Mouse (Mus musculus) limb, embryonic 15.5 days (tissue): ENCODE measurements around the gene Cfap45. TPM values are rescaled to one million over a fixed set of nuclear protein-coding genes. Genes with fewer than 3 reads are reported as not detected.

Experiments used
- ATAC-seq: fragments of 200-750 bp; cut with Nextera tagmentation; 2 replicates; pipeline ENCODE4 v1.8.0; 2017; ENCODE audit warnings: low read depth, moderate TSS enrichment; ENCODE audit not compliant: insufficient number of reproducible peaks, low FRiP score, low TSS enrichment
- H3K27ac ChIP-seq: fragments of 300-500 bp; sonication (generic); 2 replicates; pipeline ENCODE4 v1.5.1; 2015; ENCODE audit warnings: moderate library complexity, mild to moderate bottlenecking, inconsistent platforms
- H3K27me3 ChIP-seq: fragments of 300-500 bp; sonication (generic); 2 replicates; pipeline ENCODE4 v1.6.1; 2015; ENCODE audit warnings: inconsistent platforms
- H3K36me3 ChIP-seq: fragments of 300-500 bp; sonication (generic); 2 replicates; pipeline ENCODE4 v1.6.1; 2015; ENCODE audit warnings: inconsistent platforms
- H3K4me1 ChIP-seq: fragments of 300-500 bp; sonication (generic); 2 replicates; pipeline ENCODE4 v1.6.1; 2015; ENCODE audit warnings: inconsistent platforms
- H3K4me2 ChIP-seq: fragments of 300-500 bp; sonication (generic); 2 replicates; pipeline ENCODE4 v1.6.1; 2015; ENCODE audit warnings: mild to moderate bottlenecking, inconsistent platforms
- H3K4me3 ChIP-seq: fragments of 300-500 bp; sonication (generic); 2 replicates; pipeline ENCODE4 v1.5.1; 2015; ENCODE audit warnings: mild to moderate bottlenecking, inconsistent platforms
- H3K9ac ChIP-seq: fragments of 300-500 bp; sonication (generic); 2 replicates; pipeline ENCODE4 v1.6.1; 2015; ENCODE audit warnings: inconsistent platforms
- H3K9me3 ChIP-seq: fragments of 300-500 bp; sonication (generic); 2 replicates; pipeline ENCODE4 v1.6.1; 2016; ENCODE audit warnings: inconsistent platforms
- WGBS: fragments of 180-500 bp; shearing (Covaris S2); methylation state at CpG from one replicate; pipeline ENCODE4 v1.1.7; 2015; 5-methylcytosine and 5-hydroxymethylcytosine counted together
- polyA plus RNA-seq: library from polyadenylated mRNA; unstranded; fragments of >200 nt; fragmentation: Nextera tagmentation; extraction: Ambion mirVana; gene quantifications from 2 replicates; pipeline ENCODE4 v1.2.1, GENCODE M21; 2015

Gene Cfap45
- polyA plus RNA-seq, 1 experiment from 2014 or later: 2.2 TPM

- no peaks in the 10 kb centered on the region for H3K27me3 ChIP-seq
- no peak overlapping the region for H3K4me2 ChIP-seq
- no peak overlapping the region for H3K4me3 ChIP-seq
- H3K9ac ChIP-seq: no peak overlapping the region
- H3K27ac ChIP-seq: no peak overlapping the region
- peaks cover 33% of the 10 kb centered on the region for H3K4me1 ChIP-seq
- WGBS: 32% methylated on average over 8 of the region's 8 CpGs
- peaks cover 15% of the 10 kb centered on the region for H3K36me3 ChIP-seq
- ATAC-seq: no peak
- no peaks in the 10 kb centered on the region for H3K9me3 ChIP-seq
Observed at GRCm38 (mm10) chr1:172509983-172510382, 10.6 kb upstream of the Cfap45 start.

- no peak for ATAC-seq
- Histone ChIP-seq H3K9me3 (no peaks in the 10 kb centered on the region), H3K27ac (no peak overlapping the region), H3K27me3 (no peaks in the 10 kb centered on the region), H3K36me3 (peaks cover 10% of the 10 kb centered on the region), H3K9ac (no peak overlapping the region), H3K4me1 (peaks cover 29% of the 10 kb centered on the region), H3K4me2 (no peak overlapping the region), H3K4me3 (no peak overlapping the region)
- 31% methylated on average over 13 of the region's 13 CpGs for WGBS
Observed at GRCm38 (mm10) chr1:172510421-172510972, 10.1 kb upstream of the Cfap45 start.

- H3K27me3 ChIP-seq: no peaks in the 10 kb centered on the region
- peak overlapping the region; percentile 57 for H3K27ac ChIP-seq
- no peak overlapping the region for H3K4me3 ChIP-seq
- peaks cover 14% of the 10 kb centered on the region; the same call in 1 of the 2 replicates for H3K4me1 ChIP-seq
- H3K9ac ChIP-seq: no peak overlapping the region
- no peaks in the 10 kb centered on the region; the same call in 1 of the 2 replicates for H3K36me3 ChIP-seq
- no peak for ATAC-seq
- H3K9me3 ChIP-seq: no peaks in the 10 kb centered on the region
- 28% methylated on average over 13 of the region's 13 CpGs for WGBS
- H3K4me2 ChIP-seq: no peak overlapping the region
Observed at GRCm38 (mm10) chr1:172512962-172513361, 7.6 kb upstream of the Cfap45 start.

- H3K9me3 ChIP-seq: no peaks in the 10 kb centered on the region
- H3K27me3 ChIP-seq: no peaks in the 10 kb centered on the region
- H3K4me2 ChIP-seq: no peak overlapping the region
- no peak for ATAC-seq
- H3K9ac ChIP-seq: no peak overlapping the region
- H3K36me3 ChIP-seq: no peaks in the 10 kb centered on the region; the same call in 1 of the 2 replicates
- H3K4me1 ChIP-seq: peaks cover 12% of the 10 kb centered on the region; the same call in 1 of the 2 replicates
- 65% methylated on average over 17 of the region's 17 CpGs for WGBS
- peak overlapping the region; percentile 57 for H3K27ac ChIP-seq
- no peak overlapping the region for H3K4me3 ChIP-seq
Observed at GRCm38 (mm10) chr1:172513525-172514212, 6.9 kb upstream of the Cfap45 start.

- no peak for ATAC-seq
- H3K4me3 ChIP-seq: no peak overlapping the region
- no peaks in the 10 kb centered on the region for H3K27me3 ChIP-seq
- H3K4me2 ChIP-seq: no peak overlapping the region
- WGBS: 70% methylated on average over 4 of the region's 4 CpGs
- no peaks in the 10 kb centered on the region for H3K36me3 ChIP-seq
- no peak overlapping the region for H3K9ac ChIP-seq
- peaks cover 12% of the 10 kb centered on the region; the same call in 1 of the 2 replicates for H3K4me1 ChIP-seq
- no peaks in the 10 kb centered on the region for H3K9me3 ChIP-seq
- H3K27ac ChIP-seq: no peak overlapping the region; the same call in 1 of the 2 replicates
Observed at GRCm38 (mm10) chr1:172514213-172514529, 6.4 kb upstream of the Cfap45 start.

- Histone ChIP-seq H3K27ac (no peak overlapping the region), H3K4me2 (no peak overlapping the region), H3K4me1 (peaks cover 14% of the 10 kb centered on the region; the same call in 1 of the 2 replicates), H3K9me3 (no peaks in the 10 kb centered on the region), H3K36me3 (no peaks in the 10 kb centered on the region), H3K4me3 (no peak overlapping the region), H3K9ac (no peak overlapping the region), H3K27me3 (no peaks in the 10 kb centered on the region)
- WGBS: 76% methylated on average over 7 of the region's 7 CpGs
- no peak for ATAC-seq
Observed at GRCm38 (mm10) chr1:172514551-172515268, 5.9 kb upstream of the Cfap45 start.

- Histone ChIP-seq H3K4me3 (no peak overlapping the region), H3K36me3 (no peaks in the 10 kb centered on the region), H3K9me3 (no peaks in the 10 kb centered on the region), H3K27me3 (no peaks in the 10 kb centered on the region), H3K4me2 (no peak overlapping the region), H3K4me1 (peaks cover 15% of the 10 kb centered on the region; the same call in 1 of the 2 replicates), H3K9ac (no peak overlapping the region), H3K27ac (no peak overlapping the region)
- ATAC-seq: no peak; the same call in 1 of the 2 replicates
- 58% methylated on average over 1 of the region's 1 CpGs for WGBS
Observed at GRCm38 (mm10) chr1:172515396-172515795, 5.2 kb upstream of the Cfap45 start.

- WGBS: 75% methylated on average over 4 of the region's 4 CpGs
- Histone ChIP-seq H3K9ac (no peak overlapping the region), H3K27ac (no peak overlapping the region), H3K4me2 (no peak overlapping the region), H3K4me3 (no peak overlapping the region), H3K9me3 (no peaks in the 10 kb centered on the region), H3K27me3 (no peaks in the 10 kb centered on the region), H3K4me1 (peaks cover 24% of the 10 kb centered on the region), H3K36me3 (no peaks in the 10 kb centered on the region)
- ATAC-seq: no peak
Observed at GRCm38 (mm10) chr1:172518013-172518412, 2.6 kb upstream of the Cfap45 start.

- H3K4me1 ChIP-seq: peaks cover 15% of the 10 kb centered on the region
- WGBS: 64% methylated on average over 6 of the region's 6 CpGs
- no peak for ATAC-seq
Observed at GRCm38 (mm10) chr1:172519644-172520043, 957 bp upstream of the Cfap45 start.

GRCm38 (mm10) chr1:172522524-172522923 lies 1.9 kb downstream of the Cfap45 start:
- Histone ChIP-seq H3K36me3 (no peaks in the 10 kb centered on the region), H3K27me3 (peaks cover 7% of the 10 kb centered on the region), H3K27ac (no peak overlapping the region), H3K4me1 (peaks cover 31% of the 10 kb centered on the region), H3K4me2 (no peak overlapping the region), H3K9ac (no peak overlapping the region), H3K4me3 (no peak overlapping the region), H3K9me3 (no peaks in the 10 kb centered on the region)
- WGBS: 66% methylated on average over 7 of the region's 7 CpGs
- no peak for ATAC-seq

More at GRCm38 (mm10) chr1:172519644-172520043, 957 bp upstream of the Cfap45 start:
- Histone ChIP-seq H3K4me3 (no peak overlapping the region), H3K36me3 (no peaks in the 10 kb centered on the region), H3K27me3 (no peaks in the 10 kb centered on the region), H3K27ac (no peak overlapping the region), H3K9me3 (no peaks in the 10 kb centered on the region), H3K9ac (no peak overlapping the region), H3K4me2 (no peak overlapping the region)

- Histone ChIP-seq H3K27ac (0 out of 2 replicates have a peak overlapping the region, but pooled peaks have one; percentile 0), H3K4me2 (no peak overlapping the region), H3K36me3 (no peaks in the 10 kb centered on the region), H3K27me3 (peaks cover 13% of the 10 kb centered on the region), H3K4me3 (no peak overlapping the region), H3K4me1 (peaks cover 32% of the 10 kb centered on the region), H3K9ac (no peak overlapping the region), H3K9me3 (no peaks in the 10 kb centered on the region)
- 46% methylated on average over 12 of the region's 12 CpGs for WGBS
- no peak for ATAC-seq
Observed at GRCm38 (mm10) chr1:172523699-172524101, 3.1 kb downstream of the Cfap45 start.
